Mouse (Mus musculus) lung, postnatal 0 days (tissue): ENCODE measurements around the gene Gtdc1.

ENCODE experiments used
- CTCF ChIP-seq: IDR thresholded peaks from 2 replicates; pipeline ENCODE4 v1.5.1; 2016; ENCODE audit warnings: antibody characterized with exemption, mild to moderate bottlenecking
- EP300 ChIP-seq: IDR thresholded peaks from 2 replicates; pipeline ENCODE4 v1.6.1; 2016; ENCODE audit warnings: antibody characterized with exemption, mild to moderate bottlenecking, control low read depth

- TF ChIP-seq CTCF (no peak), EP300 (no peak)
These were observed 392.3 kb downstream of the Gtdc1 start for GRCm38 (mm10) chr2:44535136-44535675.
